Mouse (Mus musculus) lung, adult 2 months (tissue): ENCODE results near the gene Uqcrc1. TPM values are rescaled to one million over a fixed set of nuclear protein-coding genes. Genes with fewer than 3 reads are reported as not detected.

Source experiments
- DNase-seq: peaks from one replicate; pipeline ENCODE4 v3.0.0; 2022
- H3K4me1 ChIP-seq: fragments of 200-500 bp; 2 replicates; pipeline ENCODE4 v1.6.1; 2011; ENCODE audit warnings: low read length; ENCODE audit not compliant: control insufficient read depth, insufficient read depth
- H3K4me3 ChIP-seq: fragments of 200-500 bp; replicated peaks from 2 replicates; pipeline ENCODE3; 2011; ENCODE audit warnings: low read depth, mild to moderate bottlenecking, control low read depth, low read length; ENCODE audit errors: extremely low read depth
- CTCF ChIP-seq: fragments of 200-500 bp; IDR thresholded peaks from 2 replicates; pipeline ENCODE4 v1.5.1; 2011; ENCODE audit warnings: mild to moderate bottlenecking, low read length, control low read depth; ENCODE audit not compliant: insufficient read depth
- POLR2A ChIP-seq: fragments of 200-500 bp; IDR thresholded peaks from 2 replicates; pipeline ENCODE4 v1.6.1; 2011; ENCODE audit warnings: low read depth, mild to moderate bottlenecking, control low read depth, low read length, borderline replicate concordance; ENCODE audit errors: extremely low read depth
- WGBS: fragments of 180-500 bp; shearing (Covaris S2); methylation state at CpG from one replicate; pipeline ENCODE4 v1.1.7; 2018; 5-methylcytosine and 5-hydroxymethylcytosine counted together
- polyA plus RNA-seq: library from polyadenylated mRNA; depleted of rRNA; stranded (reverse); fragments of >200 nt; gene quantifications from 2 replicates; pipeline ENCODE4 v1.2.3, GENCODE M21; 2012; rRNA removed

Gene Uqcrc1
- polyA plus RNA-seq = 290 and 399 TPM in 2 replicates

DNA sequence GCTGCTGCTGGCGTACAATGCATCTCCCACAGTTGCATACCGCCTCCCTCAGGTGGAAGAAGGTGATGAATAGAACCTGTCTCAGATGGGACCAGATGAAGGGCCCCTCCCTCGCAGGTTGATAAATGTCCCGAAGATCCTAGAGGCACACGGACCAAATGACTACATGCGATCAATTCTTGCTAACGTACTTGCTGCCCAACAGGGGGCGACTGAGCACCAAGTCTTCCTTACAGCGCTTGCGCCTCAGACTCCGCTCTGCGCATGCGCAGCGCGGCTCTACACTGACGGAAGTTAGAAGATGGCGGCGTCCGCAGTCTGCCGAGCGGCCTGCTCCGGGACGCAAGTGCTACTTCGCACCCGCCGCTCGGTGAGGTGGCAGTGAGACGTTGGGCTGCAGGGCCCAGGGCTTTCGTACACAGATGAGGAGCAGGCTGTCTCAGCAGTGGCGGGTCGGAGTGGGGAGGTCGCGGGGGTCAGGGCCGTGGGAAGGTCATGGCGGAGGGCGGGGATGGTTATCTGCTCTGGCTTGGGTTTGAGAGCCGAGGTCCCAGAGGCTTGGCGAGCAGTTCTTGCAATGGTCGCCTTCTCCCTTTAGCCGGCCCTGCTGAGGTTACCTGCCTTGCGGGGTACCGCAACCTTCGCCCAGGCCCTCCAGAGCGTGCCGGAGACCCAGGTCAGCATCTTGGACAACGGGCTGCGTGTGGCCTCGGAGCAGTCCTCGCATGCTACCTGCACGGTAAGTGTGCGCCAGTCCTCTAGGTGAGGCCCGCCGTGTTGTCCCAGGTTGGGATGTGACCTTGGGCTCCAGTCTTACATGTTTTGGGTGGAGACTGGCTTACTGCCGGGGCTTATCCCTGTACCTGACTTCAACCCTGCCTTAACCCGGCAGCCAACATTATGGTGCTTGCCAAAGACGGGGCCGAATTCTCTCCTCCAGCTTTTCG is at the start of gene Uqcrc1:
Uqcrc1 (plus strand) TSS at position 216 of the 947 bp plus-strand sequence.
- Histone ChIP-seq H3K4me3 (peak within 1 kb of the TSS; percentile 98), H3K4me1 (peaks cover 6% of the 10 kb centered on the region)
- WGBS = 2% methylated on average over 58 of the region's 58 CpGs
- peak; percentile 93 for DNase-seq
- TF ChIP-seq POLR2A = peak; percentile 93
- peak; percentile 94 for TF ChIP-seq CTCF

DNA sequence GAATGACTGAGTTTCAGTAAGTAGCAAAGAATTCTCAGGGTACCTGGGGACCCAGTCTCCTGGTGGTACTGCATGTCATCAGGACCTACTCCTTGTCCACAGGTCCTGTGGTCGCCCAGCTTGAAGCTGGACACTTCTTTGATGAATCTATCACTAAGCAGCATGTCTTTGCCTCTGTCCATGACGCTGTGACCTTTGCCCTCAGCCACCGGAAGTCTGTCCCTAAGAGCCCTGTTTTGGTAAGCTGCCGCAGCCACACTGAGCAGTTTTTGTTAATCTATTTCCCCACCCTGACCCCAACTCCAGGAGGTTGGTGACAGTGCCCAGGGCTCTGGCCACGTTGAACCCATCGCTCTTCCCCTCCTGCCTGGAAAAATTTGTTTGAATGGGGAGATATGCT is 24.1 kb upstream of the Uqcrc1 start:
- H3K4me1 ChIP-seq = no peaks in the 10 kb centered on the region
- no peak overlapping the region for H3K4me3 ChIP-seq
- TF ChIP-seq POLR2A = no peak
- no peak for TF ChIP-seq CTCF
- WGBS = 62% methylated on average over 6 of the region's 6 CpGs
- no peak for DNase-seq

DNA sequence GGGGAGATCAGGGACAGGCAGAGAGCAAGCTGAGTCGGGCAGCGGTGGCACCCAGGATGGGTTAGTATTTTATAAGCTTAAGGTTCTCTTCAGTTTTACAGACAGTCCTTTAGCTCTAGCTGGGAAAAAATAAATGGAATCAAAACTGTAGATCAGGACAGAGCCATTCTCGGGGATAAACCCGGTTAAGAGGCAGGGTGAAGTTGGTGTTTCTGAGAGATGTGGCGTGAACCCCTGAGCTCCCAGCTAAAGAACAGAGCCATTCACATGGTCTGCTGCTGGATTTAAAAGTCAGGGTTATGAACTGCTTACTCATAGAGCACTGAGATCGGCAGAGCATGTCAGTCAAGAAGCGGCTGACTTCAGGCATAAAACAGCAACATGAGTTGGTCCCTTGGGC is 23.3 kb upstream of the Uqcrc1 start:
- TF ChIP-seq CTCF = no peak
- no peak for TF ChIP-seq POLR2A
- DNase-seq = no peak
- 89% methylated on average over 7 of the region's 7 CpGs for WGBS
- no peak overlapping the region for H3K4me3 ChIP-seq
- no peaks in the 10 kb centered on the region for H3K4me1 ChIP-seq

DNA sequence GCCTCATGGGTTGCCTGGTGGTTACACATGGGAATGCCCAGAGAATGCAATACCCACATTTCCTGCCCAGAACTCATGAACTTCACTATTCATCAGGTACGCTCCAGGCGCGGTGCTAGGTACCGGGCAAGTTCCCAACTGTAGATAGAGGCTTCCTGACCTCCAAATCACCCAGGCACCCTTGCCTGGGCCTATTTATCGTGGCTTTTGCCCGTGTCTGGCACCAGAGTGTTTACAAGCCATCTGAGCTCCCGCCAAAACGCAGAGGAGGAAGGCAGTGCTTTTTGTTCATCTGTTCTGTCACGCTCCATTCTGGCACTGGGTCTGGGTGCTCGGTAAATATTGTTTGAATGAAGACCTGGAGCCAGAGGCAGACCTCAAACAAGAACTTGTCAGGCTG is 22.8 kb upstream of the Uqcrc1 start:
- WGBS = 67% methylated on average over 10 of the region's 10 CpGs
- TF ChIP-seq CTCF (no peak), POLR2A (no peak)

DNA sequence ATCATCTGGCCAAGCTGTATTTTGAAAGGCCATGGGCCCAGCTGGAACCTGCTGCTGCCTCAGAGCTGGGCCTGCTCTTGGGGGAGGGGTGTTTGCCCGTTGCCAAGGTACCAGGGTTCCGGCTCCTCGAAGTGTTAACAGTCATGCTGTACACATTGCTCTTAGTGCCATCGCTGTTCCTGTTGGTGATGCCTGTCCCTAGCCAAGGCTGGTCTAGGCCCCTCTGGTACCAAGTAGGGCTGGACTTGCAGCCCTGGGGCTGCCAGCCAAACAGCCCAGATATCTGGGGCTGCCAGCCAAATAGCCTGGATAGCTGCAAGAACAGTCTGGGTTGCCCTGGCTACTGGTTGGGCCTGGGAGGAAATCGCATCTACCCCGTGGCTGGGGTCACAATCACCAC is 21.9 kb upstream of the Uqcrc1 start, which contains the start of gene Tmem89:
Tmem89 (plus strand) TSS at position 129 of the 400 bp plus-strand sequence.
- TF ChIP-seq CTCF (no peak), POLR2A (no peak)
- Histone ChIP-seq H3K4me1 (no peaks in the 10 kb centered on the region), H3K4me3 (no peak within 1 kb of the TSS)
- whole genome bisulfite sequencing = 60% methylated on average over 6 of the region's 6 CpGs
- no peak for DNase-seq

More for the DNA sequence above, 22.8 kb upstream of the Uqcrc1 start:
- Histone ChIP-seq H3K4me3 (no peak overlapping the region), H3K4me1 (no peaks in the 10 kb centered on the region)
- no peak for DNase-seq

DNA sequence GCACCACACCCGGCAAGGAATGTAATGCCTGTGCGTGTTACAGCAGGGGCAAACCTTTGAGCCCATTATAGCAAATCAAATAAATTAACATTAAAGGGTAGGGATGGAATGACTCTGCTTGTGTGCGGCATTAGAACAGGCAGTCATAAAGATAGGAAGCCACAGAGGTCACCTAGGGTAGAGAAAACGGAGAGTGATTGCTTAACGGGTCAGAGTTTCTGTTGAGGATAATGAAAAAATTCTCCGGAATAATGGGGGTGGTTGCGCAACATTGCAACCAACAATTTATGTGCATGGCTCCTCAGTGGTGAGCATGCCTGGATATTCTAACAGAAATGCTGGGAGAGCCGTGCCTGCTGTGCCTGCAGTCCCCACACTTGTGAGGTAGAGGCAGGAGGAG is 10.5 kb upstream of the Uqcrc1 start:
- Histone ChIP-seq H3K4me1 (no peaks in the 10 kb centered on the region), H3K4me3 (no peak overlapping the region)
- 53% methylated on average over 8 of the region's 8 CpGs for WGBS
- DNase-seq = no peak
- no peak for TF ChIP-seq CTCF

DNA sequence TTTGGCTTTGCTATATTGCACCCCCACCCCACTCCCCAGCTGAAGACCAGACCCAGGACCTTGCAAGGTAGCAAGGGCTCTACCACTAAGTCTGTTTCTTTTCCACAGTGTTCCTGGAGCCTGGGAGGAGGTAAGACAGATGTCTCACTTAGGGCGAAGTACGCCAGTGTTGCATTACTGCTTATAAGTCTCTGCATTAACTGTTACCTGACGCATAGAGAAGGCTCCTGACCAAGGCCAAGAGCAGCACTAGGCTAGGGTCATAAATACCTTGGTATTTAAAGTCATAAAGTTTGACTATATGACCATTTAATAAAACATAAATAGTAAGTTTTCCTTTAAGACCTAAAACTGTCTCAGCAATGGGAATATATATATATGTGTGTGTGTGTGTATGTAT is 8.0 kb upstream of the Uqcrc1 start:
- TF ChIP-seq POLR2A = no peak
- TF ChIP-seq CTCF = no peak
- Histone ChIP-seq H3K4me1 (no peaks in the 10 kb centered on the region), H3K4me3 (no peak overlapping the region)
- WGBS = 88% methylated on average over 3 of the region's 3 CpGs
- no peak for DNase-seq

DNA sequence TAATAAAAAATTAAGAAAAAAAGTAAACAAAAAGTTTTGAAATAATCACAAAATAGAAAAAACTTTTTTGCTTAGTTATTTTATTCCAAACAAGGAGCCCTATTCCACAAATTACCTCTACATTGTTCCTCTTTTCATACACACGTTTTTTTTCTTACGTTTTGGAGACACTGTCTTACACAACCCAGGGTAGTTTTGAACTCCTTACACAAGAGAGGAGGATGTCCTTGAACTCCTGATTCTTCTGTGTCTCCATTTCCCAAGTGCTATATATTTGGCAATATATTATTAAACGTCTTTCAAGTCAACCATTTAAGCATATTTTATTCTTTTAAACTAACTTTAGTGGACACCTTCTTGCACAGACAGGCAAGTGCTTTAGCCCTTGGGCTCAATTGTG is 442 bp upstream of the Uqcrc1 start:
- no peak for DNase-seq
- no peak overlapping the region for H3K4me3 ChIP-seq
- WGBS = 8% methylated on average over 3 of the region's 3 CpGs
- peaks cover 6% of the 10 kb centered on the region for H3K4me1 ChIP-seq
- TF ChIP-seq CTCF = no peak
- TF ChIP-seq POLR2A = no peak

DNA sequence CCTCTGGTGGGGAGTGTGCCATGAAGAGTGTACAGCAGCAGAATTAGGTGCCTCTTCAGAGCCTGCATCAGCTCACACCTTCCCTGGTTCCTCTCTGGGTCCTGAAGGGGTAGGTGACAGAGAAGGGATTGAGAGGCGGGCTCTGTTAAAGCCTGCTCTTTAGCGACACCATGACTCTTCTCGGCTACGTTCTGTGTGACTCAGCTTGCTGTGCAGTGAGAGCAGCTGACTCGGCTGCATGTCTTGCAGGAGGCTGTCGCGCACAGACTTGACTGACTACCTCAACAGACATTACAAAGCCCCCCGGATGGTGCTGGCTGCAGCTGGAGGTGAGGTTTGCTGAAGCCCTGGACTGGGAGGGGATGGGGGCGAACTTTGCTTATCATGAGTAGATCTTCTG is 8.7 kb downstream of the Uqcrc1 start:
- Histone ChIP-seq H3K4me3 (no peak overlapping the region), H3K4me1 (no peaks in the 10 kb centered on the region)
- TF ChIP-seq POLR2A = no peak
- no peak for TF ChIP-seq CTCF
- 71% methylated on average over 9 of the region's 9 CpGs for WGBS
- DNase-seq = no peak

DNA sequence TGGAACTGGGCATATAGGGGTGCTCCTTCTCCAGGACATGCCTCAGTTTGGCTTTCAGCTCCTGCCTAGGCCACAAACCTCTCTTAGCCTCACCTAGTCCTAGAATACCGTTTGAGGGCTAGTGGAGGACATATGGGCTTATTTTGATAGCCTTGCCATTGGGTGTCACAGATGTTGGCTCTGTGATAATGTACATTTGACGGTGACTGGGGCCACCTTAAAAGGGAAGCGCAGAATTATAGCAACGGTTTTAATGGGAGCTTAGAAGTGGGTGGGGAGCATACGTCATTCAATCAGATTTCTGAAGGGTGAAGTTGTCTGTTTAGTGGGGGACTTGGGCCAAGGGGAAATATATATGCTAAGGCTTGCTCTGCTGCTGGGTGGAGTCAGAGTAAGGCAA is 9.2 kb downstream of the Uqcrc1 start:
- 82% methylated on average over 5 of the region's 5 CpGs for WGBS
- Histone ChIP-seq H3K4me3 (no peak overlapping the region), H3K4me1 (no peaks in the 10 kb centered on the region)
- no peak for DNase-seq
- TF ChIP-seq POLR2A (no peak), CTCF (no peak)
